Mouse (Mus musculus): ENCODE results near the gene Pagr1b. TPM values are rescaled to one million over a fixed set of nuclear protein-coding genes. Genes with fewer than 3 reads are reported as not detected.

Pagr1b gene
- polyA plus RNA-seq, 1 experiment: 5.3 TPM

Other genes starting within 250 kb of the Pagr1b start
- gene Ypel3, start 239.5 kb downstream of the Pagr1b start, polyA plus RNA-seq (2012; rRNA removed): 212 and 269 TPM in 2 replicates
- 1.9 and 2.1 TPM in 2 replicates for gene Tbx6, start 235.0 kb downstream of the Pagr1b start, polyA plus RNA-seq (2012; rRNA removed)
- gene Ppp4c, start 224.0 kb downstream of the Pagr1b start, polyA plus RNA-seq (2012; rRNA removed): 129 and 161 TPM in 2 replicates
- 11.8 and 27.3 TPM in 2 replicates for gene Fam57b, start 218.8 kb downstream of the Pagr1b start, polyA plus RNA-seq (2012; rRNA removed)
- gene 4930451I11Rik, start 184.8 kb downstream of the Pagr1b start, polyA plus RNA-seq (2012; rRNA removed): not detected in 2 replicates
- 0.13 TPM in 1 of 2 replicates, not detected in the other for gene Doc2a, start 169.1 kb downstream of the Pagr1b start, polyA plus RNA-seq (2012; rRNA removed)
- gene Hirip3, start 154.5 kb downstream of the Pagr1b start, polyA plus RNA-seq (2012; rRNA removed): 3.2 and 6.0 TPM in 2 replicates
- 33.7 and 39.6 TPM in 2 replicates for gene Ino80e, start 154.1 kb downstream of the Pagr1b start, polyA plus RNA-seq (2012; rRNA removed)
- gene Taok2, start 131.8 kb downstream of the Pagr1b start, polyA plus RNA-seq (2012; rRNA removed): 55.9 and 62.6 TPM in 2 replicates
- 88.1 and 102 TPM in 2 replicates for gene Tmem219, start 93.6 kb downstream of the Pagr1b start, polyA plus RNA-seq (2012; rRNA removed)
- 19.7 and 21.3 TPM in 2 replicates for gene Kctd13, start 87.6 kb downstream of the Pagr1b start, polyA plus RNA-seq (2012; rRNA removed)
- gene Asphd1, start 66.9 kb downstream of the Pagr1b start, polyA plus RNA-seq (2012; rRNA removed): 0.26 and 0.32 TPM in 2 replicates
- 2.5 and 2.8 TPM in 2 replicates for gene Sez6l2, start 65.9 kb downstream of the Pagr1b start, polyA plus RNA-seq (2012; rRNA removed)
- gene Cdipt, start 40.6 kb downstream of the Pagr1b start, polyA plus RNA-seq (2012; rRNA removed): 240 and 245 TPM in 2 replicates
- gene Cdiptos, start 40.4 kb downstream of the Pagr1b start, polyA plus RNA-seq (2012; rRNA removed): 5.3 and 8.5 TPM in 2 replicates
- gene Mvp, start 1.9 kb downstream of the Pagr1b start, polyA plus RNA-seq (2012; rRNA removed): 84.9 and 85.3 TPM in 2 replicates
- gene Pagr1a, start 868 bp upstream of the Pagr1b start, polyA plus RNA-seq (2012; rRNA removed): 6.9 and 8.0 TPM in 2 replicates
- 19.8 and 21.2 TPM in 2 replicates for gene Gm42742, start 4.6 kb upstream of the Pagr1b start, polyA plus RNA-seq (2012; rRNA removed)
- 7.3 and 8.9 TPM in 2 replicates for gene Prrt2, start 4.7 kb upstream of the Pagr1b start, polyA plus RNA-seq (2012; rRNA removed)
- 80.5 and 81.9 TPM in 2 replicates for gene Maz, start 10.6 kb upstream of the Pagr1b start, polyA plus RNA-seq (2012; rRNA removed)
- 1.3 and 2.1 TPM in 2 replicates for gene Kif22, start 26.0 kb upstream of the Pagr1b start, polyA plus RNA-seq (2012; rRNA removed)
- 0.86 and 1.5 TPM in 2 replicates for gene Zg16, start 70.8 kb upstream of the Pagr1b start, polyA plus RNA-seq (2012; rRNA removed)
- 14.8 and 17.4 TPM in 2 replicates for gene AI467606, start 74.9 kb upstream of the Pagr1b start, polyA plus RNA-seq (2012; rRNA removed)
- 1.7 and 2.1 TPM in 2 replicates for gene Qprt, start 105.7 kb upstream of the Pagr1b start, polyA plus RNA-seq (2012; rRNA removed)
- 1.4 and 1.6 TPM in 2 replicates for gene Spn, start 121.3 kb upstream of the Pagr1b start, polyA plus RNA-seq (2012; rRNA removed)
- 29.3 and 32.5 TPM in 2 replicates for gene Cd2bp2, start 179.6 kb upstream of the Pagr1b start, polyA plus RNA-seq (2012; rRNA removed)
- gene Tbc1d10b, start 192.0 kb upstream of the Pagr1b start, polyA plus RNA-seq (2012; rRNA removed): 28.2 and 33.0 TPM in 2 replicates
- gene Mylpf, start 192.4 kb upstream of the Pagr1b start, polyA plus RNA-seq (2012; rRNA removed): 1.3 and 7.6 TPM in 2 replicates
- gene Zfp553, start 216.6 kb upstream of the Pagr1b start, polyA plus RNA-seq (2012; rRNA removed): 13.4 and 14.2 TPM in 2 replicates
- 8.3 and 9.3 TPM in 2 replicates for gene Sept1, start 216.6 kb upstream of the Pagr1b start, polyA plus RNA-seq (2012; rRNA removed)
- gene Zfp771, start 227.8 kb upstream of the Pagr1b start, polyA plus RNA-seq (2012; rRNA removed): 89.7 and 105 TPM in 2 replicates
- 40.9 and 52.0 TPM in 2 replicates for gene Dctpp1, start 244.2 kb upstream of the Pagr1b start, polyA plus RNA-seq (2012; rRNA removed)

Measured in gonadal fat pad, adult 2 months (tissue).